Mouse (Mus musculus) cortical plate, adult 2 months (tissue): ENCODE data around the gene Gm4491.

Experiments
- CTCF ChIP-seq: fragments of 200-500 bp; IDR thresholded peaks from 2 replicates; pipeline ENCODE4 v1.5.1; 2011; ENCODE audit warnings: mild to moderate bottlenecking, control low read depth, low read length; ENCODE audit not compliant: insufficient read depth; ENCODE audit errors: extremely low read depth
- POLR2A ChIP-seq: fragments of 200-500 bp; IDR thresholded peaks from 2 replicates; pipeline ENCODE4 v1.6.1; 2011; ENCODE audit warnings: mild to moderate bottlenecking, low read length, control low read depth; ENCODE audit not compliant: insufficient read depth; ENCODE audit errors: extremely low read depth

DNA sequence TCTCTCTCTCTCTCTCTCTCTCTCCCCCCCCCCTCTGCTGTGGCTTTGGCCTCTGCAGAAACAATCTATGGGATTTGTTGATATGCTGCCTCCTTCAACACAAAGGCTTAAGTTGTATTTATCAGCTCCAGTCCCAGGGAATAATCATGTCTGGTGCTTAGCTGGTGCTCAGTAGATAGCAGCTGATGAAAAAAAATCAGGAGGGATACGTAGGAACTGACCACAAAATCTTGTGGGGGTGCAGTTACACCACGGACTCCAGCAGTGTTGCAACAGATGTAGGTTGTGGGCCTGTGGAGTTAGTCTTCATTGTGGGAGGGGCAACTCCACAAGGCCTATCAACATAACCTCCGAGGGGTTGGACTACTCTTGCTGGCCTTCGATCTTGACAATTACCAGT, 19.8 kb downstream of the Gm4491 start:
- no peak for TF ChIP-seq CTCF
- TF ChIP-seq POLR2A, result no peak
